21 mouse cellular contexts compared by ENCODE assay signal in genomic region chr7:117563939-117564499, GRCm38 (mm10).
DNase-seq lines count a peak whose midpoint lies in the region; ATAC-seq and TF ChIP-seq lines count a peak whose summit lies in the region.
"Had no signal": no experiment of that assay in that cellular context is flagged by ENCODE, and none has a peak within 500 bp of the region (broad histone marks: within the 10 kb centered on the region; RNA-seq: fewer than 3 reads in every experiment).

No protein-coding gene starts in this region.

- no peak overlapping the region for H3K27ac ChIP-seq in neural tube, embryonic 12.5 days
- H3K27ac ChIP-seq in neural tube, embryonic 15.5 days (replicated peaks) = no peak overlapping the region
- H3K27ac ChIP-seq in hindbrain, embryonic 11.5 days (ENCODE audit: low read depth, low read length) = no peak overlapping the region
- H3K27ac ChIP-seq in midbrain, embryonic 10.5 days (replicated peaks) = no peak overlapping the region
- no peak overlapping the region for H3K27ac ChIP-seq in stomach, postnatal 0 days (replicated peaks)
- no peak overlapping the region for H3K27ac ChIP-seq in intestine, embryonic 15.5 days
- H3K27ac ChIP-seq: embryonic facial prominence, embryonic 12.5 days; limb, embryonic 15.5 days; macrophage had no signal

- no peak for TF ChIP-seq EP300 in stomach, postnatal 0 days (optimal IDR thresholded peaks at IDR 0.05)

- H3K9me3 ChIP-seq in neural tube, embryonic 12.5 days = no peaks in the 10 kb centered on the region
- H3K9me3 ChIP-seq in neural tube, embryonic 15.5 days (replicated peaks) = no peaks in the 10 kb centered on the region
- H3K9me3 ChIP-seq in hindbrain, embryonic 11.5 days (ENCODE audit: control insufficient read depth, low read length) = no peaks in the 10 kb centered on the region
- no peaks in the 10 kb centered on the region for H3K9me3 ChIP-seq in midbrain, embryonic 10.5 days (replicated peaks)
- no peaks in the 10 kb centered on the region for H3K9me3 ChIP-seq in stomach, postnatal 0 days (ENCODE audit: control insufficient read depth, low read length)
- H3K9me3 ChIP-seq in intestine, embryonic 15.5 days = no peaks in the 10 kb centered on the region
- H3K9me3 ChIP-seq: embryonic facial prominence, embryonic 12.5 days; limb, embryonic 15.5 days had no signal

- peaks cover 4% of the 10 kb centered on the region; the same call in 1 of the 2 replicates for H3K4me1 ChIP-seq in neural tube, embryonic 12.5 days
- no peaks in the 10 kb centered on the region; the same call in 1 of the 2 replicates for H3K4me1 ChIP-seq in neural tube, embryonic 15.5 days
- no peaks in the 10 kb centered on the region for H3K4me1 ChIP-seq in hindbrain, embryonic 11.5 days (replicated peaks; ENCODE audit: control insufficient read depth, insufficient read depth, low read length)
- peaks cover 11% of the 10 kb centered on the region; the same call in 1 of the 2 replicates for H3K4me1 ChIP-seq in midbrain, embryonic 10.5 days
- no peaks in the 10 kb centered on the region for H3K4me1 ChIP-seq in stomach, postnatal 0 days (replicated peaks; ENCODE audit: control insufficient read depth, insufficient read depth)
- H3K4me1 ChIP-seq in intestine, embryonic 15.5 days (replicated peaks) = 0 out of 2 replicates have a peak, but pooled peaks cover 4% of the 10 kb centered on the region
- H3K4me1 ChIP-seq: embryonic facial prominence, embryonic 12.5 days had no signal

- peak; percentile 62 for DNase-seq in hindbrain, embryonic 11.5 days (ENCODE audit: low spot score)
- peak; percentile 18 for DNase-seq in midbrain, embryonic 10.5 days (ENCODE audit: low spot score)
- DNase-seq in lung, postnatal 4 days = no peak
- DNase-seq in stomach, postnatal 0 days (ENCODE audit: low spot score) = no peak
- DNase-seq: adrenal gland, adult 2 months; cerebellum, adult 8-10 months; gastrocnemius, postnatal 25 days; kidney, adult 11 months; kidney, postnatal 25 days; lung, adult 2 months; right cerebral cortex, postnatal 4 days; thymus, adult 2 months had no signal

- ATAC-seq in neural tube, embryonic 12.5 days (ENCODE audit: low FRiP score, low read depth) = peak; percentile 65; the same call in 1 of the 2 replicates
- ATAC-seq in neural tube, embryonic 15.5 days (ENCODE audit: low FRiP score) = no peak
- ATAC-seq in hindbrain, embryonic 11.5 days (ENCODE audit: low FRiP score) = peak; percentile 82
- no peak for ATAC-seq in stomach, postnatal 0 days (ENCODE audit: low FRiP score, low TSS enrichment)
- ATAC-seq in intestine, embryonic 15.5 days = no peak
- ATAC-seq: CD4-positive, CD25-positive, alpha-beta regulatory T cell, adult 4 months had no signal

- peaks cover 5% of the 10 kb centered on the region; the same call in 1 of the 2 replicates for H3K27me3 ChIP-seq in neural tube, embryonic 12.5 days (replicated peaks)
- no peaks in the 10 kb centered on the region for H3K27me3 ChIP-seq in neural tube, embryonic 15.5 days (replicated peaks)
- no peaks in the 10 kb centered on the region for H3K27me3 ChIP-seq in hindbrain, embryonic 11.5 days (ENCODE audit: control insufficient read depth, insufficient read depth, low read length)
- peaks cover 27% of the 10 kb centered on the region; the same call in 1 of the 2 replicates for H3K27me3 ChIP-seq in midbrain, embryonic 10.5 days (ENCODE audit: low read depth, poor library complexity, severe bottlenecking)
- H3K27me3 ChIP-seq in stomach, postnatal 0 days (ENCODE audit: control insufficient read depth, insufficient read depth, low read length) = no peaks in the 10 kb centered on the region
- H3K27me3 ChIP-seq in intestine, embryonic 15.5 days (replicated peaks) = no peaks in the 10 kb centered on the region
- H3K27me3 ChIP-seq: embryonic facial prominence, embryonic 12.5 days; limb, embryonic 15.5 days had no signal

- no peak overlapping the region for H3K9ac ChIP-seq in neural tube, embryonic 12.5 days
- no peak overlapping the region for H3K9ac ChIP-seq in neural tube, embryonic 15.5 days (replicated peaks)
- no peak overlapping the region for H3K9ac ChIP-seq in hindbrain, embryonic 11.5 days (ENCODE audit: low read depth, low read length)
- no peak overlapping the region for H3K9ac ChIP-seq in stomach, postnatal 0 days (ENCODE audit: low read length)
- no peak overlapping the region for H3K9ac ChIP-seq in intestine, embryonic 15.5 days
- H3K9ac ChIP-seq: embryonic facial prominence, embryonic 12.5 days; limb, embryonic 15.5 days had no signal

- no peak for TF ChIP-seq CTCF in stomach, postnatal 0 days (IDR thresholded peaks at IDR 0.05; ENCODE audit: low read depth)

- 43% methylated on average over 9 of the region's 9 CpGs for WGBS in neural tube, embryonic 12.5 days
- WGBS in neural tube, embryonic 15.5 days = 39% methylated on average over 9 of the region's 9 CpGs
- 54% methylated on average over 9 of the region's 9 CpGs for WGBS in hindbrain, embryonic 11.5 days
- 68% methylated on average over 9 of the region's 9 CpGs for WGBS in midbrain, embryonic 10.5 days
- WGBS in stomach, postnatal 0 days = 72% methylated on average over 9 of the region's 9 CpGs
- 83% methylated on average over 9 of the region's 9 CpGs for WGBS in intestine, embryonic 15.5 days

- no peak overlapping the region for H3K4me3 ChIP-seq in neural tube, embryonic 12.5 days
- no peak overlapping the region for H3K4me3 ChIP-seq in neural tube, embryonic 15.5 days (replicated peaks)
- H3K4me3 ChIP-seq in hindbrain, embryonic 11.5 days (ENCODE audit: low read depth, low read length) = no peak overlapping the region
- no peak overlapping the region for H3K4me3 ChIP-seq in midbrain, embryonic 10.5 days
- no peak overlapping the region for H3K4me3 ChIP-seq in stomach, postnatal 0 days (ENCODE audit: low read depth, low read length)
- no peak overlapping the region for H3K4me3 ChIP-seq in intestine, embryonic 15.5 days (replicated peaks)
- H3K4me3 ChIP-seq: embryonic facial prominence, embryonic 12.5 days; limb, embryonic 15.5 days; myocyte had no signal

- H3K4me2 ChIP-seq in neural tube, embryonic 12.5 days (replicated peaks) = no peak overlapping the region
- H3K4me2 ChIP-seq in neural tube, embryonic 15.5 days = no peak overlapping the region
- no peak overlapping the region for H3K4me2 ChIP-seq in hindbrain, embryonic 11.5 days (replicated peaks; ENCODE audit: low read depth, low read length)
- H3K4me2 ChIP-seq in stomach, postnatal 0 days (replicated peaks; ENCODE audit: low read depth) = no peak overlapping the region
- no peak overlapping the region for H3K4me2 ChIP-seq in intestine, embryonic 15.5 days (replicated peaks)
- H3K4me2 ChIP-seq: embryonic facial prominence, embryonic 12.5 days; heart, embryonic 11.5 days; limb, embryonic 15.5 days had no signal

- H3K36me3 ChIP-seq in neural tube, embryonic 12.5 days = no peaks in the 10 kb centered on the region
- H3K36me3 ChIP-seq in neural tube, embryonic 15.5 days = no peaks in the 10 kb centered on the region
- no peaks in the 10 kb centered on the region for H3K36me3 ChIP-seq in hindbrain, embryonic 11.5 days (ENCODE audit: control insufficient read depth, insufficient read depth, low read length)
- H3K36me3 ChIP-seq in midbrain, embryonic 10.5 days = no peaks in the 10 kb centered on the region
- H3K36me3 ChIP-seq in stomach, postnatal 0 days (ENCODE audit: control insufficient read depth, insufficient read depth, low read length) = no peaks in the 10 kb centered on the region
- H3K36me3 ChIP-seq in intestine, embryonic 15.5 days = no peaks in the 10 kb centered on the region
- H3K36me3 ChIP-seq: embryonic facial prominence, embryonic 12.5 days; limb, embryonic 15.5 days had no signal

Comparison
In these comparisons a context has a peak if more than half of its experiments do, and no peak if none do; other contexts are left out.
1. ATAC-seq: peak in neural tube, embryonic 12.5 days (single experiment) and hindbrain, embryonic 11.5 days (single experiment); none in neural tube, embryonic 15.5 days (single experiment), stomach, postnatal 0 days (single experiment) and intestine, embryonic 15.5 days (single experiment).
2. DNase-seq: peak in hindbrain, embryonic 11.5 days (single experiment) and midbrain, embryonic 10.5 days (single experiment); none in lung, postnatal 4 days (0 of 2) and stomach, postnatal 0 days (single experiment).